Mouse (Mus musculus) cerebellum, postnatal 36 days (tissue): ENCODE data around the gene Olfr520.
"Not testable (repeated sequence)": the region's sequence is repeated elsewhere in the genome, so short reads cannot be mapped to it uniquely, and the experiment has no call there.

Experiments used
- DNase-seq, 2 experiments: peaks; one replicate each; pipeline ENCODE4 v3.0.0; 2021 to 2022; ENCODE audit warnings: mixed read lengths in 2 of 2

Gene Olfr520

GRCm38 (mm10) chr7:99712431-99712830 is 17.6 kb upstream of the Olfr520 start:
- DNase-seq = no peak

GRCm38 (mm10) chr7:99716536-99716935 is 13.5 kb upstream of the Olfr520 start:
- no peak for DNase-seq

- DNase-seq = no peak
Measured at GRCm38 (mm10) chr7:99734612-99735011, 4.5 kb downstream of the Olfr520 start.

GRCm38 (mm10) chr7:99735491-99735890 is 5.4 kb downstream of the Olfr520 start:
- not testable (repeated sequence) for DNase-seq

GRCm38 (mm10) chr7:99739276-99739675 is 9.2 kb downstream of the Olfr520 start:
- DNase-seq = no peak

- no peak for DNase-seq
Measured at GRCm38 (mm10) chr7:99763207-99763606, 33.1 kb downstream of the Olfr520 start, which contains the start of gene Olfr521. Olfr521 (plus strand) TSS chr7:99763507.

- DNase-seq = no peak
Measured at GRCm38 (mm10) chr7:99781385-99781784, 51.3 kb downstream of the Olfr520 start.

- DNase-seq = no peak
Measured at GRCm38 (mm10) chr7:99781916-99782315, 51.8 kb downstream of the Olfr520 start.

GRCm38 (mm10) chr7:99783421-99783820 is 53.3 kb downstream of the Olfr520 start:
- DNase-seq = no peak

GRCm38 (mm10) chr7:99785553-99785952 is 55.5 kb downstream of the Olfr520 start:
- DNase-seq = no peak
